Mouse (Mus musculus) hindbrain, embryonic 11.5 days (tissue): ENCODE measurements around the gene Dnm3. TPM values are rescaled to one million over a fixed set of nuclear protein-coding genes. Genes with fewer than 3 reads are reported as not detected.

Source experiments
- ATAC-seq: fragments of 200-750 bp; cut with Nextera tagmentation; 2 replicates; pipeline ENCODE4 v1.8.0; 2017; ENCODE audit warnings: mild to moderate bottlenecking, moderate TSS enrichment, moderate library complexity; ENCODE audit not compliant: low FRiP score
- DNase-seq: peaks from one replicate; pipeline ENCODE4 v3.0.0-alpha.2; 2015; ENCODE audit warnings: low spot score
- H3K27ac ChIP-seq: fragments of 300-500 bp; sonication (generic); 2 replicates; pipeline ENCODE4 v1.5.1; 2014; ENCODE audit warnings: mild to moderate bottlenecking, low read depth, low read length
- H3K27me3 ChIP-seq: fragments of 300-500 bp; sonication (generic); 2 replicates; pipeline ENCODE4 v1.6.1; 2014; ENCODE audit warnings: mild to moderate bottlenecking, low read length, moderate library complexity, mixed read lengths; ENCODE audit not compliant: control insufficient read depth, insufficient read depth
- H3K36me3 ChIP-seq: fragments of 300-500 bp; sonication (generic); 2 replicates; pipeline ENCODE4 v1.6.1; 2014; ENCODE audit warnings: mild to moderate bottlenecking, low read length, moderate library complexity, mixed read lengths; ENCODE audit not compliant: control insufficient read depth, insufficient read depth
- H3K4me1 ChIP-seq: fragments of 300-500 bp; sonication (generic); replicated peaks from 2 replicates; pipeline ENCODE4 v1.6.1; 2014; ENCODE audit warnings: low read length, mixed read lengths; ENCODE audit not compliant: control insufficient read depth, insufficient read depth
- H3K4me2 ChIP-seq: fragments of 300-500 bp; sonication (generic); replicated peaks from 2 replicates; pipeline ENCODE4 v1.6.1; 2014; ENCODE audit warnings: mild to moderate bottlenecking, low read depth, low read length
- H3K4me3 ChIP-seq: fragments of 300-500 bp; sonication (generic); 2 replicates; pipeline ENCODE4 v1.5.1; 2014; ENCODE audit warnings: low read depth, low read length
- H3K9ac ChIP-seq: fragments of 300-500 bp; sonication (generic); 2 replicates; pipeline ENCODE4 v1.6.1; 2014; ENCODE audit warnings: low read depth, low read length
- H3K9me3 ChIP-seq: fragments of 300-500 bp; sonication (generic); 2 replicates; pipeline ENCODE4 v1.6.1; 2016; ENCODE audit warnings: low read length; ENCODE audit not compliant: control insufficient read depth
- WGBS: fragments of 180-500 bp; shearing (Covaris S2); extraction: QIAGEN DNeasy Blood & Tissue Kit; methylation state at CpG from one replicate; pipeline ENCODE4 v1.1.7; 2014; 5-methylcytosine and 5-hydroxymethylcytosine counted together
- polyA plus RNA-seq: library from polyadenylated mRNA; unstranded; fragments of >200 nt; fragmentation: Nextera tagmentation; extraction: Ambion mirVana; gene quantifications from 2 replicates; pipeline ENCODE4 v1.2.1, GENCODE M21; 2014

The Dnm3 gene
- polyA plus RNA-seq, 1 experiment from 2014 or later, result 12.0 TPM

DNA sequence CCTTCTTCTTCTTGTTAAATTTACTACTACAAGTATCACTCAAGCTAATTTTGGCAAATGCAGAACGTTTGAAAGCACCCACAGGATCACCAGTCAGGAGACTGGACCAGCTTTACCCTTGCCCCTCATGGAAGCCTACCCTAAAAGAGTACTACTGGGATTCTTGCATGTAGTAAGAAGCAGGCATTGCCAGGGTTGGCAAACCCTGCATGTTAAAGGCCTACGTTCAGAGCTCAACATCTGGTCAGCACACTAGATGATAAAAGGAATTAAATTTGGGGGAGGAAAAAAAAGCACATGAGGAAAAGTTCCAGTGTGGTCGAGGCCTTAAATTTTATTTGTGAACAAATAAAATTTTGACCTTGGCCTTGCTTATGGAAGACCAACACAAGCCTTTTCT is 239.2 kb downstream of the Dnm3 start:
- Histone ChIP-seq H3K27me3 (0 out of 2 replicates have a peak, but pooled peaks cover 2% of the 10 kb centered on the region), H3K9ac (no peak overlapping the region), H3K9me3 (no peaks in the 10 kb centered on the region), H3K36me3 (no peaks in the 10 kb centered on the region), H3K4me1 (no peaks in the 10 kb centered on the region), H3K4me3 (no peak overlapping the region), H3K27ac (no peak overlapping the region), H3K4me2 (no peak overlapping the region)
- WGBS, result 61% methylated on average over 3 of the region's 3 CpGs
- ATAC-seq (no peak), DNase-seq (no peak)

DNA sequence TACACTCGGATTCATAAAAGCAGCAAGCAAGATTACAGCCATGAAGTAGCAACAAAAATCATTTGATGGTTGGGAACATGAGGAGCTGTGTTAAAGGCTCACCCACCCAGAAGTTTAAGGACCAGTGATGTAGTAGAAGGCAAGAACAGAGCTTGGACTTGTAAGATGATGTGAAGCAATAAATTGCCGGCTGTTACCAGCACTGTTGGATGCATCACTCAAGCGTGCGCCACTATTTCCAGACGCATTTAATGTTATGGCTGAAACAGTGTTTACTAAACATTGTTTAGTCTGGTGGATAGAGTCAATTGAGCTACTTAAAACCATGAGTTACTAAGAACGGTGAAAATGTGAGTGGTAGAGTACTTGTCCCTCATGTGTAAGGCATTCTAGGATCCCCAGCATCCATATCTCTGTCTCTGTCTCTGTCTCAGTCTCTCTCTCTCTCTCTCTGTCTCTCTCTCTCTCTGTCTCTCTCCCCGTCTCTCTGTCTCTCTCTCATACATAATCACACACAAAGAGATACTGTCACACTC is 241.1 kb downstream of the Dnm3 start:
- WGBS, result 90% methylated on average over 7 of the region's 7 CpGs
- H3K9me3 ChIP-seq, result no peaks in the 10 kb centered on the region
- no peak overlapping the region for H3K4me2 ChIP-seq
- no peak for DNase-seq
- H3K4me1 ChIP-seq, result no peaks in the 10 kb centered on the region
- H3K36me3 ChIP-seq, result no peaks in the 10 kb centered on the region
- no peak overlapping the region for H3K9ac ChIP-seq
- ATAC-seq, result no peak
- 0 out of 2 replicates have a peak, but pooled peaks cover 2% of the 10 kb centered on the region for H3K27me3 ChIP-seq
- no peak overlapping the region for H3K27ac ChIP-seq
- H3K4me3 ChIP-seq, result no peak overlapping the region

DNA sequence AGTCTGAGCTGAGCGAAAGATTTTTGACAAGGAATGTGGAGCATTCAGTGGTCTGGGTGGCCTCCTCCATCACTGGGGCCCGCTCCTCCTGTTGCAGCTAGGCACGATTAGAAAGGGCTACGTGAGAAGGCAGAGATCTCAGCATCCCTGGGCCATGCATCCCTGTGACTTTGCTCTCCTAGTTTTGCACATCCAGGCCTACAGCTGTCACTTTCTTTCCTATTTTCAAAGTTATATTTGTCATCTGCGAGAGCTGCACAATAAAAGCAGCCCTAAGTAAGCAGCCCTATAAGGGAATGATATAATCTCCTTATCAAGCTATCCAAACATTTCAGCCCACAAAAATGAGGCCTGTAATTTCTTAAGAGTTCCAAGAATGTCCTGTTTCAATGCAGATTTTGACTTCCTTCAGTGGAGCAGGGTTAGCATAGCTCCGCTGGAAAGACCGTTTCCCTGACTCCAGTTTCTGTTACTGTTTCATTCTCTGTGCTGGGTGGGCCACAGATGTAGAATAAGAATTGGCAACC is 252.2 kb downstream of the Dnm3 start:
- ATAC-seq (no peak), DNase-seq (no peak)
- Histone ChIP-seq H3K4me1 (no peaks in the 10 kb centered on the region), H3K27me3 (no peaks in the 10 kb centered on the region), H3K9ac (no peak overlapping the region), H3K4me2 (no peak overlapping the region), H3K36me3 (no peaks in the 10 kb centered on the region), H3K9me3 (no peaks in the 10 kb centered on the region), H3K27ac (no peak overlapping the region), H3K4me3 (no peak overlapping the region)
- 79% methylated on average over 7 of the region's 7 CpGs for WGBS

DNA sequence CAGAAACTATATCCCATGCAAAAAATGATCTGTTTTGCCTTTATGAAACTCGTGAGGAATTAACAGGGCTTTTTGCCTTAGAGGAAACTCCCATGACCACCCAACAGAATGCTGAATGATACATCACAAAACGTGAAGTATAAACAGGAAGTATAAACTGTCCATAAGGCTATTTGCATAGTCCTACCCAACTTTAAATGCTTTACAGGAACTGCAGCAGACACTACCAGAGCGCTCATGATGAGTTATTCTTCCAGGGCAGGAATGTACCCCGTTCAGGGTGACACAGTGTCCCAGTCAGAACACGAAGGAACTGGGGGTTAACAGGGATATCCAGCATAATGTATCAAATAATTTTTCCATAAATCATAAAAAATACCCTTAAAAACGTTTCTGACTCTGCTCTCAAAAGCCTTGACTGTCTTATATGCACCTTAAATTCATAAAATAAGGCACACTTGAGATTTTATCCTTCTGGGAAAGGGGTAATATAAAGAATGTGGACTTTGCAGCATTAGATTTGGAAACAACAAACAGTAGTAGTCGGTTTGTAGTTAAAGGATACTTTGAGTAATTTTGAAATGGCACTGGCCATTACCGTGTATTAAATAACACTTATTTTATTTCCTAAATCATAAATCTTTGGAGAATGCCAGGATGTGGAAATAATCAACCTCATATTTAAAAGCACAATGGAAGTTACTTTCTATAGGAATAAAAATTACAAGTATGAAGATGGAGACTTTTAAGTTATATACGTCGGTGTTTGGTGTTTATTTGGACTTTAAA is 252.8 kb downstream of the Dnm3 start:
- H3K4me2 ChIP-seq, result no peak overlapping the region
- H3K4me3 ChIP-seq, result no peak overlapping the region
- no peaks in the 10 kb centered on the region for H3K27me3 ChIP-seq
- no peak overlapping the region for H3K9ac ChIP-seq
- no peaks in the 10 kb centered on the region for H3K9me3 ChIP-seq
- H3K36me3 ChIP-seq, result no peaks in the 10 kb centered on the region
- ATAC-seq (no peak), DNase-seq (no peak)
- H3K27ac ChIP-seq, result no peak overlapping the region
- WGBS, result 82% methylated on average over 10 of the region's 10 CpGs
- no peaks in the 10 kb centered on the region for H3K4me1 ChIP-seq

DNA sequence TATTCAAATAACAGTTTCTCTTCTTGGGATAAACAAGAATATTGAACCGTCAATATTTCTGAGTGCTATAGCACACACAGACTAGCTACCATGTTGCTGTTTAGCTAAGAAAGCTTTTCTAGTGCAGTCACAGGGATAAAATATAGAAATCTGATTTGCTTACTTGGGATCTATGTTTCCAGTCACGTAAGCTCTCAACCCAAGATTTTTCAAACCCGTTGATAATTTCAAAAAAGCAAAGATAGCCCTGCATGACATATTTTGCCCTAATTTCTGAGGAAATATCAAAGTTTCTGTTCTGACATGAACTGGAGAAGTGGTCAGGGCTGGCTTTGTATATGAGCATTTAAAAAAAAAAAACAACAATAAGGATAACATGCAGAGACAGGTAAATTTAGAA is 253.8 kb downstream of the Dnm3 start:
- no peaks in the 10 kb centered on the region for H3K27me3 ChIP-seq
- no peaks in the 10 kb centered on the region for H3K36me3 ChIP-seq
- H3K9ac ChIP-seq, result no peak overlapping the region
- DNase-seq, result no peak
- H3K4me3 ChIP-seq, result no peak overlapping the region
- 89% methylated on average over 3 of the region's 3 CpGs for WGBS
- H3K9me3 ChIP-seq, result no peaks in the 10 kb centered on the region
- no peak overlapping the region for H3K4me2 ChIP-seq
- no peak overlapping the region for H3K27ac ChIP-seq
- ATAC-seq, result no peak
- H3K4me1 ChIP-seq, result no peaks in the 10 kb centered on the region

DNA sequence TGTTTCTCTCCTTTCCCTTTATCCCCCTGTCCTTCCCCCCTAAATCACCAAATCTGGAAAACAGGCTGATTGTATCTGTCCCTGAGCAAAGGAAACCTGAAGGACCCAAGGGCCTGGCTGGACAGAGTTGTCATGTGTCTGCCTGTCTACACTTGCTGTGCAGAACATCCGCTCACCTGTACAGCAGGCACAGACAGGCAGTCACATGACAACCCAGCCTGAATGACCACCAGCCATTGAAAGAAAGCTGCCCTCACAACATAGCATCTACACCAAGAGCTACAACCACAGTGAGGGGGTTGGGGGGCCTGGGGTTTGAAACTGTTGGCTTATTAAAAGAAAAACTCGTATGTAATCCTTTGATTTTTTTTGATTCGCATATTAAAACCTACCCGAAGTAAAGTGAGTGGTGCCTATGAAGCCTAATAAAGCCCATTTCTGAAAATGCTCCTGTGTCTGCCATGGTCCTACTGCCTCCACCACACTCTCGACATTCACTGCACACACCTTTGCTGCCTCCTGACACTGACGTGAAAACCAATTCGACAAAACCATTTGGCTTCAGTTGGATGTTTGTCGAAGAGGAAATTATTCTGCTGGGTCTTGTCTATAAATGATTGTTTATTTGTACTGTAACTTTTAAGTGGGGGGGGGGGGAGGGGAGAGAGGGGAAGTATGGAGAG is 254.4 kb downstream of the Dnm3 start:
- Histone ChIP-seq H3K27ac (no peak overlapping the region), H3K9me3 (no peaks in the 10 kb centered on the region), H3K4me3 (no peak overlapping the region), H3K9ac (no peak overlapping the region), H3K4me2 (no peak overlapping the region), H3K27me3 (no peaks in the 10 kb centered on the region), H3K36me3 (no peaks in the 10 kb centered on the region), H3K4me1 (no peaks in the 10 kb centered on the region)
- 79% methylated on average over 8 of the region's 8 CpGs for WGBS
- DNase-seq (no peak), ATAC-seq (no peak)

DNA sequence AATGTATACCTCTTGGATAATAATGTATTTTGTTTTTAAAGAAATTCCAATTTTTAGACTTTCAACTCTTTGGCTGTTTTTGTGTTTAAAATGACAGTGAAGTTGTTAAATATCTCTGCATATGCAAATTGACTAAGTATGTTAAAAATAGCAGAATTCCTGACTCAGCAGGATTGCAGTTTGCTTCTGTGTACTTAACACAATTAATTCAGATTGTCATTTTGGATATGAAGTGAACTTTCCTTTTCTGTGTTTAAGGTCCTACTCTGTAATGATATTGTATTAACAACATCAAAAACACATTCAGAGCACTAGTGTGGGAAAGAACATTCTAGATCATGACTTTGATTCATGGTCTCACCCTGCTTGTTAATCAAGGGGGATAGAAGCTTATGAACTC is 255.5 kb downstream of the Dnm3 start:
- no peak overlapping the region for H3K27ac ChIP-seq
- DNase-seq, result no peak
- no peak overlapping the region for H3K4me3 ChIP-seq
- H3K36me3 ChIP-seq, result no peaks in the 10 kb centered on the region
- H3K4me2 ChIP-seq, result no peak overlapping the region
- no peaks in the 10 kb centered on the region for H3K9me3 ChIP-seq
- ATAC-seq, result no peak
- H3K9ac ChIP-seq, result no peak overlapping the region
- no peaks in the 10 kb centered on the region for H3K4me1 ChIP-seq
- no peaks in the 10 kb centered on the region for H3K27me3 ChIP-seq

DNA sequence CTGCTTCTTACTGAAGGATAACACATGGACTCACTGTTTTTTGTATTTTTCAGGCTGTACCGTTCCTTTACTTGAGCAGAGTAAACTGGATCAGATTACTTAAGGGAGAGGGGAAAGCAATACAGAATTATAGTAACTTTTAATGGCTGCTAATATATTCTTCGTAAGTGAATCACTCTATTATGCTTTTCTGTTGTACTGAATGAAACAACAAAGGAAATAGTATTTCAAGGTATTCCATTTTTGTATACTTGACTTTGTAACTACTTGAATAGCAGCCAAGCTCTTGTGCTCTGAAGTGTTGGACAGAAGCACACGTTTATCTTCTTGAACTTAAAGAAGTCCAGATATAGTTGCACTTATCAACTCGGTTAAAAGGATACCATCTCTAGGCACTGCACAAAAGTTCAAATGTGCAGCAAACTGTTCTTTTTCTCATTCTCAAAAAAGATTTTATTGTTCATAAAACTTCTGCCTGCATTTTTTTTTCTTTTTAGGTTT is 256.0 kb downstream of the Dnm3 start:
- H3K9ac ChIP-seq, result no peak overlapping the region
- no peaks in the 10 kb centered on the region for H3K36me3 ChIP-seq
- no peak overlapping the region for H3K4me2 ChIP-seq
- H3K4me3 ChIP-seq, result no peak overlapping the region
- ATAC-seq, result no peak
- H3K27me3 ChIP-seq, result no peaks in the 10 kb centered on the region
- 68% methylated on average over 4 of the region's 4 CpGs for WGBS
- DNase-seq, result no peak
- no peaks in the 10 kb centered on the region for H3K9me3 ChIP-seq
- no peak overlapping the region for H3K27ac ChIP-seq
- H3K4me1 ChIP-seq, result no peaks in the 10 kb centered on the region
